Mouse (Mus musculus) forebrain, embryonic 12.5 days (tissue): ENCODE measurements around the gene Zfand3. TPM values are rescaled to one million over a fixed set of nuclear protein-coding genes. Genes with fewer than 3 reads are reported as not detected.

ENCODE experiments used
- ATAC-seq: fragments of 200-750 bp; cut with Nextera tagmentation; 2 replicates; pipeline ENCODE4 v1.8.0; 2017; ENCODE audit warnings: moderate TSS enrichment; ENCODE audit not compliant: low FRiP score
- H3K27ac ChIP-seq: fragments of 300-500 bp; sonication (generic); 2 replicates; pipeline ENCODE4 v1.5.1; 2016; ENCODE audit warnings: mild to moderate bottlenecking
- H3K27me3 ChIP-seq: fragments of 300-500 bp; sonication (generic); 2 replicates; pipeline ENCODE4 v1.6.1; 2016; ENCODE audit warnings: mild to moderate bottlenecking
- H3K36me3 ChIP-seq: fragments of 300-500 bp; sonication (generic); replicated peaks from 2 replicates; pipeline ENCODE4 v1.6.1; 2016; ENCODE audit warnings: mild to moderate bottlenecking
- H3K4me1 ChIP-seq: fragments of 300-500 bp; sonication (generic); 2 replicates; pipeline ENCODE4 v1.6.1; 2016
- H3K4me2 ChIP-seq: fragments of 300-500 bp; sonication (generic); 2 replicates; pipeline ENCODE4 v1.6.1; 2016; ENCODE audit warnings: mild to moderate bottlenecking, moderate library complexity
- H3K4me3 ChIP-seq: fragments of 300-500 bp; sonication (generic); replicated peaks from 2 replicates; pipeline ENCODE4 v1.5.1; 2016; ENCODE audit warnings: mild to moderate bottlenecking
- H3K9ac ChIP-seq: fragments of 300-500 bp; sonication (generic); 2 replicates; pipeline ENCODE4 v1.6.1; 2016; ENCODE audit warnings: mild to moderate bottlenecking
- H3K9me3 ChIP-seq: fragments of 300-500 bp; sonication (generic); 2 replicates; pipeline ENCODE4 v1.6.1; 2016
- WGBS: fragments of 180-500 bp; shearing (Covaris S2); methylation state at CpG from one replicate; pipeline ENCODE4 v1.1.7; 2016; 5-methylcytosine and 5-hydroxymethylcytosine counted together
- polyA plus RNA-seq: library from polyadenylated mRNA; unstranded; fragments of >200 nt; fragmentation: Nextera tagmentation; extraction: Ambion mirVana; gene quantifications from 2 replicates; pipeline ENCODE4 v1.2.1, GENCODE M21; 2016

Zfand3 gene
- polyA plus RNA-seq, 1 experiment from 2014 or later, result 77.3 TPM

DNA sequence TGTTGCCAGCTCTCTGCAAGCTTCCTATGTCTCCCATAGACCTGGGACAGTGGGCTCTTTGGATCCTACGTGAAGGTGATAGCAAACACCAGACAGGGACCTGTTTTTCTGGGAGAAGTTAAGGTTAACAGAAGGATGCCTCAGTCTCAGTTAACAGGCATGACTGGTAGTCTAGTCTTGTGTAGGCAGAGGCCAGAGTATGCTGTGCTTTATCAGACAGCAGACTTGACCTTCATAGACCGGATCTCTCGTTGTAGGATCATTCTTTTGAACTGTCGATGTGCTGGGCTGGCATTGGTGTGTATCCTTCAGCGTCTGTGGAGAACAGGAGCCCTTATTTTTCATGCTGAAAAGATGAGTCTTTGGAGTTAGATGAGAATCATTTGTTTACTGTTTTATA lies 54.5 kb downstream of the Zfand3 start:
- Histone ChIP-seq H3K27ac (no peak overlapping the region), H3K4me2 (no peak overlapping the region), H3K9ac (no peak overlapping the region), H3K27me3 (no peaks in the 10 kb centered on the region), H3K4me1 (peaks cover 9% of the 10 kb centered on the region), H3K36me3 (peaks cover 7% of the 10 kb centered on the region), H3K4me3 (no peak overlapping the region), H3K9me3 (no peaks in the 10 kb centered on the region)
- no peak for ATAC-seq
- WGBS, result 84% methylated on average over 5 of the region's 5 CpGs

- ATAC-seq, result no peak
- 93% methylated on average over 8 of the region's 8 CpGs for WGBS
- H3K4me3 ChIP-seq, result no peak overlapping the region
Measured at GRCm38 (mm10) chr17:30061100-30061837, 56.7 kb downstream of the Zfand3 start.

GRCm38 (mm10) chr17:30063849-30064248 lies 59.3 kb downstream of the Zfand3 start:
- Histone ChIP-seq H3K36me3 (peaks cover 4% of the 10 kb centered on the region; the same call in 1 of the 2 replicates), H3K4me1 (peaks cover 21% of the 10 kb centered on the region), H3K9ac (no peak overlapping the region), H3K4me3 (no peak overlapping the region), H3K9me3 (no peaks in the 10 kb centered on the region), H3K27ac (peak overlapping the region; percentile 43), H3K4me2 (no peak overlapping the region), H3K27me3 (no peaks in the 10 kb centered on the region)
- ATAC-seq, result no peak
- 13% methylated on average over 3 of the region's 3 CpGs for WGBS

More at GRCm38 (mm10) chr17:30061100-30061837, 56.7 kb downstream of the Zfand3 start:
- Histone ChIP-seq H3K9me3 (no peaks in the 10 kb centered on the region), H3K9ac (no peak overlapping the region), H3K27me3 (no peaks in the 10 kb centered on the region), H3K27ac (no peak overlapping the region), H3K4me1 (peaks cover 23% of the 10 kb centered on the region), H3K36me3 (no peaks in the 10 kb centered on the region), H3K4me2 (no peak overlapping the region)

- WGBS, result 8% methylated on average over 4 of the region's 4 CpGs
- Histone ChIP-seq H3K4me3 (no peak overlapping the region), H3K9me3 (no peaks in the 10 kb centered on the region), H3K27me3 (no peaks in the 10 kb centered on the region), H3K27ac (peak overlapping the region; percentile 81), H3K9ac (no peak overlapping the region), H3K4me2 (peak overlapping the region; percentile 27), H3K36me3 (peaks cover 4% of the 10 kb centered on the region; the same call in 1 of the 2 replicates), H3K4me1 (peaks cover 21% of the 10 kb centered on the region)
- peak; percentile 68; the same call in 1 of the 2 replicates for ATAC-seq
Measured at GRCm38 (mm10) chr17:30064746-30065145, 60.2 kb downstream of the Zfand3 start.

GRCm38 (mm10) chr17:30069776-30070175 lies 65.2 kb downstream of the Zfand3 start:
- Histone ChIP-seq H3K9ac (no peak overlapping the region), H3K4me2 (no peak overlapping the region), H3K27ac (no peak overlapping the region), H3K9me3 (no peaks in the 10 kb centered on the region), H3K4me1 (peaks cover 9% of the 10 kb centered on the region), H3K36me3 (peaks cover 4% of the 10 kb centered on the region; the same call in 1 of the 2 replicates), H3K4me3 (no peak overlapping the region), H3K27me3 (no peaks in the 10 kb centered on the region)
- ATAC-seq, result no peak
- WGBS, result 84% methylated on average over 3 of the region's 3 CpGs

GRCm38 (mm10) chr17:30070631-30071030 lies 66.1 kb downstream of the Zfand3 start:
- Histone ChIP-seq H3K4me1 (peaks cover 12% of the 10 kb centered on the region), H3K27me3 (no peaks in the 10 kb centered on the region), H3K4me2 (no peak overlapping the region), H3K4me3 (no peak overlapping the region), H3K9me3 (no peaks in the 10 kb centered on the region), H3K27ac (no peak overlapping the region), H3K9ac (no peak overlapping the region), H3K36me3 (peaks cover 4% of the 10 kb centered on the region; the same call in 1 of the 2 replicates)
- 92% methylated on average over 5 of the region's 5 CpGs for WGBS
- ATAC-seq, result no peak

- ATAC-seq, result no peak
- no peak overlapping the region for H3K27ac ChIP-seq
- H3K9me3 ChIP-seq, result no peaks in the 10 kb centered on the region
- no peak overlapping the region for H3K4me2 ChIP-seq
- peaks cover 4% of the 10 kb centered on the region; the same call in 1 of the 2 replicates for H3K36me3 ChIP-seq
- no peak overlapping the region for H3K4me3 ChIP-seq
- no peaks in the 10 kb centered on the region for H3K27me3 ChIP-seq
- H3K4me1 ChIP-seq, result peaks cover 13% of the 10 kb centered on the region
- no peak overlapping the region for H3K9ac ChIP-seq
- WGBS, result 89% methylated on average over 3 of the region's 3 CpGs
Measured at GRCm38 (mm10) chr17:30072613-30073012, 68.1 kb downstream of the Zfand3 start.

GRCm38 (mm10) chr17:30075896-30076295 lies 71.4 kb downstream of the Zfand3 start:
- peaks cover 18% of the 10 kb centered on the region for H3K4me1 ChIP-seq
- H3K4me3 ChIP-seq, result no peak overlapping the region
- WGBS, result 43% methylated on average over 5 of the region's 5 CpGs
- no peak overlapping the region for H3K9ac ChIP-seq
- no peaks in the 10 kb centered on the region for H3K27me3 ChIP-seq
- ATAC-seq, result no peak
- H3K4me2 ChIP-seq, result no peak overlapping the region
- H3K27ac ChIP-seq, result no peak overlapping the region
- no peaks in the 10 kb centered on the region for H3K9me3 ChIP-seq
- H3K36me3 ChIP-seq, result 0 out of 2 replicates have a peak, but pooled peaks cover 4% of the 10 kb centered on the region

DNA sequence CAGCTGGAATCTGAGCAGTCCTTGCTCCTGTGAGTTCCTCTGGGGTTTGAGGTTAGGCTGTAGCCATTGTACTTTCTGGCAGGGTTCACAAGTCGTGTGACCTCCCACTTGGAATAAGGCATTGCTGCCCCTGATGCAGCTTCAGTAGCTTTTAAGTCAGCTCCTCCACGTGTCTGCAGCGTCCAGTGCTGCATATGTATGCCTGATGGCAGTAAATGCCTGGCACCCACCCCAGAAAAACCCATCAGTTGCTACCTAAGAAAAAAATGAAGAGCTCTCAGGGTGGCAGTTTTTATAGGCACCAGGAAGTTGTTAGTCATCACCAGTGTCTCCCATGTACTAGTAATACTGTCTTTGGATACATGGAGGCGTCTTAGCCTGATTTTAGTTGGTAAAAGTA lies 79.5 kb downstream of the Zfand3 start:
- Histone ChIP-seq H3K9ac (no peak overlapping the region), H3K4me3 (no peak overlapping the region), H3K4me1 (peaks cover under 1% of the 10 kb centered on the region; the same call in 1 of the 2 replicates), H3K4me2 (no peak overlapping the region), H3K27ac (no peak overlapping the region), H3K27me3 (no peaks in the 10 kb centered on the region), H3K9me3 (no peaks in the 10 kb centered on the region), H3K36me3 (no peaks in the 10 kb centered on the region)
- ATAC-seq, result no peak
- WGBS, result 85% methylated on average over 4 of the region's 4 CpGs

DNA sequence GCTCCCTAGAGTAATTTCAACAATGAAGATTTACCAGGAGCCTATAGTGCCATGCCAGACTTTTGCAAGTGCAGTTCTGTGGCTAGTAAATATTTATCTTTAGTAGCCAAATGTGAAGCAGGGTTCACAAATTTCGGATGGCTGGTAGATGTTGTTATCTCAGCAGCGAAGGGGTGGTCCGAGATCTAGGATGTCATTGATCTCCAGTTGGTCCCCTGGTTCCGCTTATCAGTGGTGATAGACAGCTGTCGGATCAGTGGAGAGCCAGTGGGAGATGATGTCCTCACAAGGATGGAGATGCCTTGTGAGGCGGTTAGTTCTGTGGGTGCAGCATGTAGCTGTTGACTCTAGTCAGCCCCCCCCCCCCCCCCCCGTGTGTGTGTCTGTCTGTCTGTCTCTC lies 82.2 kb downstream of the Zfand3 start:
- Histone ChIP-seq H3K27me3 (no peaks in the 10 kb centered on the region), H3K4me1 (no peaks in the 10 kb centered on the region; the same call in 1 of the 2 replicates), H3K9ac (no peak overlapping the region), H3K4me3 (no peak overlapping the region), H3K9me3 (no peaks in the 10 kb centered on the region), H3K36me3 (no peaks in the 10 kb centered on the region), H3K4me2 (no peak overlapping the region), H3K27ac (no peak overlapping the region)
- ATAC-seq, result no peak
- 97% methylated on average over 6 of the region's 7 CpGs for WGBS

GRCm38 (mm10) chr17:30088431-30088830 lies 83.9 kb downstream of the Zfand3 start:
- ATAC-seq, result no peak
- Histone ChIP-seq H3K4me1 (no peaks in the 10 kb centered on the region; the same call in 1 of the 2 replicates), H3K27ac (no peak overlapping the region), H3K27me3 (no peaks in the 10 kb centered on the region), H3K9me3 (no peaks in the 10 kb centered on the region), H3K4me2 (no peak overlapping the region), H3K9ac (no peak overlapping the region), H3K4me3 (no peak overlapping the region), H3K36me3 (0 out of 2 replicates have a peak, but pooled peaks cover 5% of the 10 kb centered on the region)
- 95% methylated on average over 3 of the region's 3 CpGs for WGBS

DNA sequence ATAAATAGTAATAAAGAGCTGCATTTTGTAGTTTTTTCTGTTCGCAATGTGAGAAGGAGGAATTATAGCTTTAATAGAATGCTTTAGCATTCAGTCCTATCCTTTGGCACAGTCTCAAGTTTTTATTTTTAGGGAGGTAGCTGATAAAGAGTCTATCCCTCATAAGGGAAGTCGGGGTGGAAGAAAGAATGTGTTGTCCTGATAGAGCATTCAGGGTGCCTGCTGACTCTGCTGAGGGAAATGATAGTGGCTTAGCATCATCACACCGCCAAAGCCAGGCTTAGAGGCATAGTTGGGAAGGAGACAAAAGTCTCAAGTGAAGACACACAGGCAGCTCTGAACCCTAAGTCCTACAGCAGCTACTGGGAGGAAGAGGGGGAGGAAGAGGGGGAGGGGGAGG lies 85.9 kb downstream of the Zfand3 start:
- WGBS, result 87% methylated on average over 3 of the region's 3 CpGs
- no peak for ATAC-seq
- H3K36me3 ChIP-seq, result peaks cover 6% of the 10 kb centered on the region

More for the DNA sequence above, 85.9 kb downstream of the Zfand3 start:
- Histone ChIP-seq H3K4me2 (no peak overlapping the region), H3K4me1 (no peaks in the 10 kb centered on the region; the same call in 1 of the 2 replicates), H3K9ac (no peak overlapping the region), H3K9me3 (no peaks in the 10 kb centered on the region), H3K27me3 (no peaks in the 10 kb centered on the region), H3K27ac (no peak overlapping the region), H3K4me3 (no peak overlapping the region)
